Mouse (Mus musculus): ENCODE data around the gene Fam53a. TPM values are rescaled to one million over a fixed set of nuclear protein-coding genes. Genes with fewer than 3 reads are reported as not detected.

Fam53a gene
- 5.1 TPM for polyA plus RNA-seq (2014; fragmentation: Illumina TruSeq; extraction: RNeasy Lipid Tissue Mini Kit (QIAGEN cat#74804); ENCODE audit: low read depth, low replicate concordance)

GRCm38 (mm10) chr5:33629301-33629987 lies at the start of gene Fam53a, which contains the start of gene Gm9903:
Gene Fam53a, minus strand, starts transcription at chr5:33629635.
Gene Gm9903, plus strand, starts transcription at chr5:33629925.

DNA sequence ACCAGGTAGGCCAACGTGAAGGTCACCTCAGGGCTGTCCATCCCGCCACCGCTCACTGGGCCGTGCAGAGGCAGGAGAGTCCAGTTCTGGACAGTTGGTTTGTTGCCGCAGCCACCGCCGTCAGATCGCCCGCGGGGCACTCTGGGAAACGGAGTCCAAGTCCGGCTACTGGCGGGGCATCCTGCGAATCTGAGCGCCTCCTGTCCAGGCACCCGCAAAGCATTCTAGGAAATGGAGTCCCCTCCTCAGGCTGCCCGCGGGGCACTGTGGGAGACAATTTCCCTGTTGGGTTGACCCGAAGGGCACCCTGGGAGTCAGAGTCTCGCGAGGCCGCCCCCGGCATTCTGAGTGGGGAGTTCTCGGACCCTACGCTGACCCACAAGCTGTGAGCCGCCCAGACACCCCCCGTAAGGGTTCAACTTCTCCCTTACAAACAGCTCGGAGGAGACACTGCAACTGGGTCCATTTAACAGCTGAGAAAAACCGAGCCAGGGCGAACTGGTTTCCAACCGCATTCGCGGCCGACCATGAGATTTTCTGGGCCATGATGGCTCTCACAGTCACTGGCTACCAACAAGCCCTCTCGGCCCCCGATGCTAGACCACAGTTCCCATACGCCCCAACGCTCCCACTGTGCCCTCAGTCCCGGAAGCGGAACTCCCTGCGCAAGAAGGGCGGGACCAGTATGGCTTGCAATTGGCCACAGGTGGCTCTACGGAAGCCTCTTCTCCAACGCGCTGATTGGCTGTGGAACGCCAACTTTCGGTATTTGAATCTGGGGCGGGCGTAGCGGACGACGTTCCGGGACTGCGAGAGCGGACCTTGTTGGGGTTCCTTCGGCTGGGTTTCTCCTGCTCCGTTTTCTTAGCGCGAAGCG lies 28.6 kb upstream of the Fam53a start, which contains the start of the genes Tacc3 and Tmem129:
Gene Tacc3, plus strand, starts transcription at position 342 of the 877 bp plus-strand sequence.
Gene Tmem129, minus strand, starts transcription at position 630 of the 877 bp plus-strand sequence.

DNA sequence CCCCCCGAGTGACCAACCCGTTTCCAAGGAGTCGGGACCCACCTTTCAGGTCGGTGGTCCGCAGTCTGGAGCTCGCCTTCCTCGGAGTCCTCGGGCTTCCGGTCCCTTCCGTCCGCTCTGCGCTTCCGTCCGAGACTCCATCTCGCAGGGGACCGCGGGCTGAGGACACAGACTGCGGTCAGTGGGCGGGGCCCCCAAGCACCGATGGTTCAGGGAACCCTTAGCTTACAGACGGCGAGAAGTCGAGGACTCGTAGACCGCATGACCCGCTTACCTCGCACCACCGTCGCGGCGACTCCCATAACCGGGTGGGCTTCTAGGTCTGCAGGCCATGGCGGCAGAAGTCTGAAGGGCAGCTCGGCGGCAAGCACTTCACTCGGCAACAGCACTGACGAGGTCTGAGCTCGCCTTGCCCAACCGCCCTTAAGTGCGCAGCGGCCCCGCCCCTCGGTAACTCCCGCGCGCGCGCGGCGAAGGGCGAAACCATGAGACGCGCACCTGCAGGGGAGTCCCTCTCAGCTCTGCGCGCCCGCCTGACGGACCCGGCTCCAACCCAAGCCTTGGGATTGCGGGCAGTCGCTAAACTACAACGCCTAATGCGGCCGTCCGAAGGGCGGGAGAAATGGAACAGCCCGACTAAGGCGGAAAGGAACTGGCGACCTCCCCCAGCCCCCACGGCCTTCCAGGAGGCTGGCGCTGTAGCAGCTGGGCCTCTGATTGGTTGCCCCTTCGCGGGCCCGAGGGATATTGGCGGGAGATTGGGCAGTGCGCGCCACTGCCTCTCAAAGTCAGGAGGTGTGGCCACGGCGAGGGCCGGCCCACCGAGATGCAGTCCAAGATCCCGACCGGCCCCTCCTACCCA lies 22.7 kb upstream of the Fam53a start, which contains the start of gene Slbp:
Gene Slbp, minus strand, starts transcription at position 654 of the 862 bp plus-strand sequence.

Other genes with a start within 250 kb of the Fam53a start
- not detected for gene Nkx1-1, start 195.7 kb downstream of the Fam53a start, polyA plus RNA-seq (2014; fragmentation: Illumina TruSeq; extraction: RNeasy Lipid Tissue Mini Kit (QIAGEN cat#74804); ENCODE audit: low read depth, low replicate concordance)
- gene Gm9903, start 290 bp upstream of the Fam53a start, polyA plus RNA-seq (2014; fragmentation: Illumina TruSeq; extraction: RNeasy Lipid Tissue Mini Kit (QIAGEN cat#74804); ENCODE audit: low read depth, low replicate concordance), result 0.24 TPM
- gene Slbp, start 22.9 kb upstream of the Fam53a start, polyA plus RNA-seq (2014; fragmentation: Illumina TruSeq; extraction: RNeasy Lipid Tissue Mini Kit (QIAGEN cat#74804); ENCODE audit: low read depth, low replicate concordance), result 62.6 TPM
- gene Tacc3, start 28.5 kb upstream of the Fam53a start, polyA plus RNA-seq (2014; fragmentation: Illumina TruSeq; extraction: RNeasy Lipid Tissue Mini Kit (QIAGEN cat#74804); ENCODE audit: low read depth, low replicate concordance), result 6.1 TPM
- gene Tmem129, start 28.8 kb upstream of the Fam53a start, polyA plus RNA-seq (2014; fragmentation: Illumina TruSeq; extraction: RNeasy Lipid Tissue Mini Kit (QIAGEN cat#74804); ENCODE audit: low read depth, low replicate concordance), result 13.8 TPM
- gene Fgfr3, start 92.0 kb upstream of the Fam53a start, polyA plus RNA-seq (2014; fragmentation: Illumina TruSeq; extraction: RNeasy Lipid Tissue Mini Kit (QIAGEN cat#74804); ENCODE audit: low read depth, low replicate concordance), result 3.8 TPM
- 17.5 TPM for gene Letm1, start 153.2 kb upstream of the Fam53a start, polyA plus RNA-seq (2014; fragmentation: Illumina TruSeq; extraction: RNeasy Lipid Tissue Mini Kit (QIAGEN cat#74804); ENCODE audit: low read depth, low replicate concordance)
- 39.2 TPM for gene Nsd2, start 191.1 kb upstream of the Fam53a start, polyA plus RNA-seq (2014; fragmentation: Illumina TruSeq; extraction: RNeasy Lipid Tissue Mini Kit (QIAGEN cat#74804); ENCODE audit: low read depth, low replicate concordance)